Mouse (Mus musculus) E14TG2a.4 (cell line): ENCODE measurements around the gene Trp53.

Experiments
- CTCF ChIP-seq: conservative IDR thresholded peaks from 2 replicates; pipeline ENCODE4 v1.5.1; 2014; ENCODE audit warnings: low read length
- NANOG ChIP-seq: IDR thresholded peaks from 2 replicates; pipeline ENCODE4 v1.6.1; 2014; ENCODE audit warnings: borderline replicate concordance, low read length, mixed read lengths
- POU5F1 ChIP-seq: IDR thresholded peaks from 2 replicates; pipeline ENCODE4 v1.6.1; 2014; ENCODE audit warnings: low read length, borderline replicate concordance

DNA sequence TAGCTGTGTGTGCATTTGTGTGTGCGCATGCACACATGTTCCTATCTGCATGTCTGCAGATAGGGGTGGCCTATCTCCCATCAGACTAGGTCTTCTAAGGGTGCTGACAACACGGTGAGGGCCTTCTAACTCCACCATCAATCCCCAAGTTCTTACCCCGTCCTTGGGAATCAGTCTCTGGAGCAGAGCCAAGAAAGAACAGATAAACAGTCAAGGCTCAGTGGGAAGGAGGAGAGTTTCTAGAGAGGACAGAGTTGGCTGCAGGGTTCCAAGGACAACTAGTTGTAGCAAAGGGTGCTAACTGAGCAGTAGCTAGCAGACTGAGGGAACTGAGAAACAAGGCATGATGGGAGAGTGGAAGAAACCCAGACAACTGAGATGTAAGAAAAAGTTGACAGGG, 21.6 kb downstream of the Trp53 start:
- TF ChIP-seq CTCF (no peak), POU5F1 (no peak), NANOG (no peak)
